Mouse (Mus musculus): ENCODE measurements around the gene Emg1. TPM values are rescaled to one million over a fixed set of nuclear protein-coding genes. Genes with fewer than 3 reads are reported as not detected.
A peak's percentile ranks its signal among the peaks of the same experiment; 100 is the strongest.

Gene Emg1
- total RNA-seq, 2 experiments from 2014 or later, result 58.0 to 58.7 TPM

DNA sequence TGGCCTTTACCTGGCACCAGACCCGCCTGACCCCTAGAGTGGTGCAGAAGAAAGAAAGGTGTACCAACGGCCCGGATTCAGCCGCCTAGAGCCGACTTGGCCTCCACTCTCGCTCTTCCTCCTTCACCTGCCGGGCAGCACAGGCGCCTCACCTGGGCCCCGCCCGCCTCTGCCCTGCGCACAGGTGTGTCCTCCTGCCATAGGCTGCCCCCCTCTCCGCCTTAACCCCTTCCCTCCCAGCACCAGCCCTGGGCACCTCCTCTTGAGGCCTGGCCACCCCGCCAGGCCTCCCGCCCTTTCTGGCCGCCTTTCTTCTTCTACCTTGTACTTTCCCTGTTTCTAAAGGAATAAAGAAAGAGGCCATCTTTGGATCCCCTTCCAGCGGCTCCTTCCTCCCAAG is 6.7 kb upstream of the Emg1 start:
- no peak overlapping the region for H3K4me3 ChIP-seq
- no peak for TF ChIP-seq CTCF (conservative IDR thresholded peaks at IDR 0.05)
- no peak overlapping the region for H3K27ac ChIP-seq
- no peak for DNase-seq (ENCODE audit: low spot score in 2 of 2)

DNA sequence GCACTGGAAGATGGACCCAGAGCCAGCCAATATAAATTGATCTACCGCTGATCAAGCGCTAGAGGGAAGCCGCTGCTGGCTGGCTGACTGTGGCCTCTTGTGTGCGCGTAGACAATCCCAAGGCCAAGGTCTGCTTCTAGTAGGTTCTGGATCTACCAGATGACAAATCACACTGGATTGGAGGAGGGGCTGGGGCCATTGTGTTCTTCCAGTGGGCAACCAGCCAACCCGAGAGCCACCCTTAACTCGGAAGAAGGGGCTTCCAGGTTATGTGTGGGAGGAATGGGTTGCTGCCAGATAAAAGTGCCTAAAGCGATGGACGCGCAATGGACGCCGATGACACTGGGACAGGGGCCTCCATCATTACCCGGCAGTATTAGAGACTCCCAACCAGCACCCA is 6.0 kb upstream of the Emg1 start:
- no peak for DNase-seq (ENCODE audit: low spot score in 2 of 2)
- TF ChIP-seq CTCF (conservative IDR thresholded peaks at IDR 0.05), result no peak
- Histone ChIP-seq H3K27ac (no peak overlapping the region), H3K4me3 (no peak overlapping the region)

DNA sequence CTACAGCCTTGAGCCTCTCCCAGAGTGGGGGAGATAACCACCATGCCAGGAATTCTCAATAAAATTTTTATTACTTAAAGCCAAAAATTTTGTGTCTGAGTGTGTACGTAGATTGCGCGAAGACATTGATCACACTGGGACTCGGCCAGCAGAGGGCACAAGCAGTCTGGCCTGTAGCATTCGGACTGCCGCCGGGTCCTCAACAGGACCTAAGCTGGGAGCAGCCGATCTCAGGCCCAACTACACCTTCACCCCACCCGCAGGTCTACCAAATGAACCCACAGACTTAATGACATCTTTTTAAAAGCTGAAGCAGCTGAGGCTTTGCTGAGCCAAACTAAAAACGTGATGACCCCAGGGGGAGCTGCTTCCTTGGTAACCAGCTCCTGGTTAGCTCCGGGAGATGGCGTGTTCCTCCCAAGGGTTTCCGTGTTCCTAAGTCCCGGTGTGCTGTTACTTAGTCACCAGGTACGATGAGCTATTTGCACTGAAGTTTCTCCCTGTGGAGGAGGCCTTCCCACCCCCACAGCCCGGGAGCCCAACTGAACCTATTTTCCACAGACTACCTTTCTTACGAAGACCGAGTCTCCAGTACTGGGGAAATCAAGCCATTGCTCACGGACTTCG is 5.0 kb upstream of the Emg1 start:
- no peak for DNase-seq (ENCODE audit: low spot score in 2 of 2)
- TF ChIP-seq CTCF (conservative IDR thresholded peaks at IDR 0.05), result peak; percentile 68
- Histone ChIP-seq H3K27ac (no peak overlapping the region), H3K4me3 (no peak overlapping the region)

DNA sequence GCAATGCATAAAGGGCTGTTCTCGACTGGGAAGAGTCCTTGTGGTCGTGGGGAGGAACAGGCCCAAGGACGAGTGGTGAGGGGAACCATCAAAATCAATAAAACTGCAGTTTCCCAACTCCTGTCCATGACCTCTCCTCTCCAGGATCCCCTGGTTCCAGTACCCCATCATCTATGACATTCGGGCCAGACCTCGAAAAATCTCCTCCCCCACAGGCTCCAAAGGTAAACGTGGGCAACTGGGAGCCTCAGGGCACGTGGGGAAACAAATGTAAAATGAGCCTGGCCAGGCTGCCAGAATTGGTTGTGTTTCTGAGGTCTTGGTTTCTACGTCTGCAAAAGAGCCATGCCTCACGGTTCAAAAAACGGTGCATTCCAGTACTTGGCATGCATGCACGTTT is 940 bp upstream of the Emg1 start:
- TF ChIP-seq CTCF (conservative IDR thresholded peaks at IDR 0.05), result peak; percentile 35
- Histone ChIP-seq H3K4me3 (peak overlapping the region; percentile 98), H3K27ac (peak overlapping the region; percentile 94)
- DNase-seq (ENCODE audit: low spot score in 2 of 2), result no peak

DNA sequence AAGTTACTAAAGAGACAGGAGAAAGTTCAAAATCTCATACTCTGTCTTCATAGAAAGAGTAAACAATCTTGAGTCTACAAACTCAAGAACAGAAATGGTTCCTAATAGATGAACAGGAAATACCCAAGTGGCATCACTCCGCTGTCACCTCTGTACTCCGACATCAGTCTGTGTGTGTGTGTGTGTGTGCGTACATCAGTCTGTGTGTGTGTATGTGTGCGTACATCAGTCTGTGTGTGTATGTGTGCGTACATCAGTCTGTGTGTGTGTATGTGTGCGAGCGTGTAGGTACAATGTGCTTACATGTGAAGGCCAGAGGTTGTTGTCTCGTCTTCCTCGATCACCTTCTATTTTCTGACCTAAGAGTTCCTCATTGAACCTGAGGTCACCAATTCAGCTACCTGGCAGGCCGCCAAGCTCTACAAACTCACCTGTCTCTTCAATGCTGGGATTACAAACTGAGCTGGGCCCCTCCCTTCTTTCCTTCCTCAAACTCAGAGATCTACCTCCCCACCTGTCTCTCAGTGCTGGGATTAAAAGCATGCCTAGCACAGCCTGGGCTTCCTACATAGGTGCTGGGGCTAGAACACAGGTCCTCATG is 3.6 kb downstream of the Emg1 start:
- Histone ChIP-seq H3K4me3 (no peak overlapping the region), H3K27ac (no peak overlapping the region)
- no peak for DNase-seq (ENCODE audit: low spot score in 2 of 2)
- no peak for TF ChIP-seq CTCF (conservative IDR thresholded peaks at IDR 0.05)

DNA sequence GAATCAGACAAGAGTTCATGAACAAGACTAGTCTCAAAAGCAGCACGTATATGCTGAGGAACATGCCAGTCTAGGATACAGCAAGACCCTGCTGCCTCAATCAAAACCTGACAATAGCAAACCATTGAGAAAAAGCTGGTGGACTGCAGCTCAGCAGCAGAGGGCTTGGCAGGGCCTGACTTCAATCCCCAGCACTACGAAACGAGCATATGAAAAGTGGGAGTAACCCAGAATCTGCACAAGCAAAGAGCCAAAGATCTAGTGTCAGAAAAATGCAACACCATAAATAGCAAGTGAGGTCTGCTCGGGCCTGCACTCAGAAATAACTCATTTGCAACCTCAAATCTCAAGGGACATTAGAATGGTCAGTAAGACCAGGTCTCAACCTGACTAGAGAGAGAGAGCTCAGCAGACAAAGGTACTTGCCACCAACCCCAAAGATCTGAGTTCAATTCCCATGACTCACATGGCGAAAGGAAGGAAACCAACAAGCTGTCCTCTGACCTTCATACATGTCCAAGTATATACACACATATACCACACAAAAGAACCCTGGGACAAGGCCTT is 5.8 kb downstream of the Emg1 start:
- no peak for TF ChIP-seq CTCF (conservative IDR thresholded peaks at IDR 0.05)
- no peak for DNase-seq (ENCODE audit: low spot score in 2 of 2)
- H3K27ac ChIP-seq, result peak overlapping the region; percentile 87
- no peak overlapping the region for H3K4me3 ChIP-seq

DNA sequence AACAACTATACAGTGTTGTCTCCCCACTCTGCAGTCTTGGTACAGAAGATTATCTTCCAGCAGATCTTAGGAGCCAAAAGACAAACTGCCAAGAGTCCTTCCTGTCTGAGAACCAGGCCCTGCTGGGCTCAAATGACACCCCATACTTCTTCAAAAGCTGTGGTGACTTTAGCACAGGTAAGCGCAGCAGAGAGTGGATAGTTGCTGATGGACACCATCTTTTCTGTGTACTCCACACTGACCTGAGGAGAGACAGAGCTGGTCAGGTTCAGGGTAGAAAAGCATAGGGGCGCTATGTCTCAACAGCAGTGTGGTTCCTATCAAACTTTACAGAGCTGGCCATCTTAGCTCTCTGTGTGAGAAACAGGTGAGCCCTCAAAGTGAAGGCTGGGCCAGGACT is 7.6 kb downstream of the Emg1 start:
- Histone ChIP-seq H3K4me3 (no peak overlapping the region), H3K27ac (peak overlapping the region; percentile 40; the same call in 1 of the 2 replicates)
- TF ChIP-seq CTCF (conservative IDR thresholded peaks at IDR 0.05), result no peak
- DNase-seq (ENCODE audit: low spot score in 2 of 2), result no peak

DNA sequence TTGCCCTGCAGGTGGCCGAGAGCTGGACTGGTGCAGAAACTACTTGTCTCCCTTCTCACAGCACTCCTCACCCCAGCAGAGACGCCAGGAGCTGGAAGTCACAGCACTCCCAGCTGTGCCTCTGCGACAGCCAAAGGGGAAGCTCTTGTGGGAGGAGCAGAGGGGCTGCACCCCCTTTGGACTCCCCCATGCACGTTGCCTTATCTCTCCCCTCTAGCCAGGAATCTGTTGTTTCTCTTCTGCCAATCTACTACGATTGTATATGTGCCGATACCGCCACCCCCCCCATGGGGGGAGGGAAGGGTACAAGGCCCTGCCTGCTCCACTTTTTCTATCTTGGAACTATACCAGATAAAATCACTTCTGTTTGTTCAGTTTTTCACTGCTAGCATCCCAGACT is 8.2 kb downstream of the Emg1 start:
- no peak for TF ChIP-seq CTCF (conservative IDR thresholded peaks at IDR 0.05)
- H3K27ac ChIP-seq, result peak overlapping the region; percentile 40
- H3K4me3 ChIP-seq, result no peak overlapping the region
- no peak for DNase-seq (ENCODE audit: low spot score in 2 of 2)

DNA sequence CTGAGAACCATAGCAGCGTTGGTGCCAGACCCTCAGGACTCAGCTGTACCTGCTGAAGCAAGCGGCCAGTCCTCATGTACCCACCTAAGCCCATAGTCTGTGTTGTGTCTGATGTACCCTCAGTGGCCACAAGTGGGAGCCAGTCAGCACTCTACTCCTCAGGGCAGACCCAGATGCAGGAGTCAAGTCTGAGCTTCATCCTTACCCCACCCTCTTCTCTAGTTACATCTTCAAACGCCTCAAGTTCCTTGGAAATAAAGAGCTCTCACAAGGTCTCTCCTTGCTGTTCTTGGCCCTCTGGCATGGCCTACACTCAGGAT is 9.2 kb downstream of the Emg1 start:
- H3K27ac ChIP-seq, result peak overlapping the region; percentile 81; the same call in 1 of the 2 replicates
- peak; percentile 91 for TF ChIP-seq CTCF (conservative IDR thresholded peaks at IDR 0.05)
- DNase-seq (ENCODE audit: low spot score in 2 of 2), result peak; percentile 59 to 69
- H3K4me3 ChIP-seq, result no peak overlapping the region

DNA sequence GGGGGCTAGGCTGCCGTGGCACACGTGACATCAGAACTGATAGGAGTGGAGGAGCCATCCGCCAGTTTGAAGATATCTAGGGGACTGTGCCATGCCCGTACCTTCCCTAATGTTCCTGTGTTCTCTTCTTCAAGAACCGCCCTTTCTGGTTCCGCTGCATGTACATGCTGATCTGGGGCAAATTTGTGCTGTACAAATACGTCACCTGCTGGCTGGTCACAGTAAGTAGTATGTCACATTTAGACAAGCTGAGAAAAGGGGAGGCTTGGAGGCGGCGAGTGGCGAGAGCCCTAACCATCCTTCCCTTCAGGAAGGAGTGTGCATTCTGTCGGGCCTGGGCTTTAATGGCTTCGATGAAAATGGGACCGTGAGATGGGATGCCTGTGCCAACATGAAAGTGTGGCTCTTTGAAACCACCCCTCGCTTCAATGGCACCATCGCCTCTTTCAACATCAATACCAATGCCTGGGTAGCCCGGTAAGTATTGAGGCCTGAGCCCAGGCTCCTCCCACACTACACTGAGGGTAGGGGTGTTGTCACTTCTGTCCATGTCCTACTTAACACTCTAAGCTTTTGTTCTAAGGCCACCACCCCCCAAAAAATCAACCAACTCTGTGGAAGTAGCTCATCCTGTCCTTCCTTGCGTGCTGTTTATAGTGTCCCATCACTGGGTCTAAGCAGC is 9.7 kb downstream of the Emg1 start:
- H3K27ac ChIP-seq, result peak overlapping the region; percentile 81; the same call in 1 of the 2 replicates
- no peak for DNase-seq (ENCODE audit: low spot score in 2 of 2)
- no peak for TF ChIP-seq CTCF (conservative IDR thresholded peaks at IDR 0.05)
- H3K4me3 ChIP-seq, result no peak overlapping the region

DNA sequence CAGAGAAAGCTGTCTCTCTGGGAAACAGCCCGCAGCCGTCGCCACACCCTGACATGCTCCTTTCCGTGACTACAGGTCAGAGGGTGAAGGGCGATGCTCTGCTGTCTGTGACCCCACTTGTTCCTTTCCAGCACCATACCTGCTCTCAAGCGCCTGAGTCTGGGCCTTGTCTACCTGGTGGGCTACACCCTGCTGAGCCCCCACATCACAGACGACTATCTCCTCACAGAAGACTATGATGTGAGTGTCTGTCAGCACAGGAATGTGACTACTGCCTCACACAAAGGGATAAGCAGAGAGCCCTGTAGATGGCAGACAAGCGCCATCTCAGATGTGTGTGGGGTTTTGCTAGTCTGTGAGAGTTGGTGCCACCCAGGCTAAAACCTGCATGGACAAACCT is 10.6 kb downstream of the Emg1 start:
- Histone ChIP-seq H3K4me3 (no peak overlapping the region), H3K27ac (peak overlapping the region; percentile 81)
- DNase-seq (ENCODE audit: low spot score in 2 of 2), result no peak
- TF ChIP-seq CTCF (conservative IDR thresholded peaks at IDR 0.05), result peak; percentile 62

DNA sequence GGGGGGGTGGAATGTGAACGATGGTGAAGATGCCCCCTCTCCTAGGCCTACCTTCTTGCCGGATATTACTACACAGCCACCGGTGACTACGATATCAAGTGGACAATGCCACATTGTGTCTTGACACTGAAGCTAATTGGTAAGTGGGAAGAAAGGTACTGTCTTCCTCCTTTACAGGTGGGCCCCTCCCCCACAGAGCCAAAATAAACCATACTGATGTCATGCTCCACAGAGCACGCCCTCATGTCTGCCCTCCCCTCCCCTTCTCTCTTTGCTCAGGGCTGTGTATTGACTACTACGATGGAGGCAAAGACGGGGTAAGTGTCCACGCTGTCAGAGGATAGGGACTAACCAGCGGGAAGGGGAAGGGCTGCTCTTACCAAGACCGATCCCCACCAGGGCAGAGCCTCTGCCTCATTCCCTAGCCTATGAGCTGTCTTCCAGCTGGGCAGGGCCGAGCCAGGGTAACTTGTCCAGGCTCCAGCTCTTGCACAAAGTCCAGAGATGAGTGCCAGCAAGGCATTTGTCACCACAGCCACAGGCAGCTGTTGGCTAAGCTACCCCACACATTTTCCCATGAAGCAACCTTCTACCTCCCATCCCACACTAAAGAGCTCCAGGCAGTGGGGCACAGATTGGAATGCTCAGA is 11.9 kb downstream of the Emg1 start:
- peak overlapping the region; percentile 81 for H3K27ac ChIP-seq
- DNase-seq (ENCODE audit: low spot score in 2 of 2), result peak; percentile 67 to 76
- TF ChIP-seq CTCF (conservative IDR thresholded peaks at IDR 0.05), result no peak
- H3K4me3 ChIP-seq, result no peak overlapping the region

DNA sequence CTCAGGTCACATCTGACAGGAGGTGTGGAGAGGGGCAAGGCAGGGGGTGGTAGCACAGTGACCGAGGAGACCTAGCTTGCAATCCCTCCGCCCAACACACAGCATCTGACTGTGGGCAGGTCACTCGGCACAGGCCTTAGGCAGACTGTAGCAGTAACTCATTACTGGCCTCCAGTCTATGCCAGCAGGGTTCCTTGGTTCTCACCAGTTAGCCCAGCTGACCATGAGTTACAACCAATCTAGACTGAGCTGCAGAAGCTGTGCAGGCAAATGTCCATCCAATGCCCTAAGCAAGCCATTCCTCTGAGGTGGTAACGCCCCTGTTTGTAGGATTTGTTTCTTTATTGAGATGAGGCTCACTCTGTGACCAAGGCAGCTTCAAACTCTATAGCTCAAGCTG is 12.6 kb downstream of the Emg1 start:
- H3K4me3 ChIP-seq, result no peak overlapping the region
- peak overlapping the region; percentile 81 for H3K27ac ChIP-seq
- no peak for DNase-seq (ENCODE audit: low spot score in 2 of 2)
- no peak for TF ChIP-seq CTCF (conservative IDR thresholded peaks at IDR 0.05)
